Mouse (Mus musculus): ENCODE measurements around the gene Cpeb2. TPM values are rescaled to one million over a fixed set of nuclear protein-coding genes. Genes with fewer than 3 reads are reported as not detected.

Gene Cpeb2
- total and polyA plus RNA-seq, 3 experiments, result 0.25 to 1.0 (median 0.52) TPM

DNA sequence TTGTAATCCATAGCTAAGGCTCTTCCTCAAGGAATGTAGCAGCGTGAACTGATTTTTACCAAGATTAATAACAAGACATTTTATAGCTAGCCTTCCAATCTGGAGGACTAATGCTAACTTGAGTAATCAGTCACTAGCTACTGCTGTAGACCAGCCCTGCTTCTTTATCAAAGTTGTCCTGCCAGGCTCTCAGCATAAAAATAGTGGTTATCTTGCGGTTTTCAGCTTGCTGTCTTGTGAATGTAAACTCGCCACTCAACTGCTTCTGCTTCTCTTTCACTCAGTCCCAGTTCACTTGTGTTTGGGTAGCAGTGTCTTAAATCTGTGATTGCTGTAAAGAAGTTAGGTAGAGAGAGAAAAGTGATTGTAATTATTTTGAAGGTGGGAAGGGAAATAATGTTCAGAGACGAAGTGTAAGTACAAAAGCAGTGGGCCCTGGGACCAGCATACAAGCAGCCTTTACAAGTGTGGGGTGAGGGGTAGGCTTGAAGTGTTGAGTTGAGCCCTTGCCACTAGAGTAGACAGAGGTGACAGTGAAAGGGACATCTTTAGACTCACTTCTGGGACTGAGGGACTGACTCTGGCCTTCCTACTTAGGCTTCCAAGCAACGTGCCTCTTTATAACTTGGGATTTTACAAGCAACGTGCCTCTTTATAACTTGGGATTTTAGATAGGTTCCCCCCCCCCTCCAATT is 6.3 kb downstream of the Cpeb2 start:
- H3K4me2 ChIP-seq (ENCODE audit: insufficient read depth, low read depth, poor library complexity, severe bottlenecking), result no peak overlapping the region
- no peak overlapping the region for H3K27ac ChIP-seq (ENCODE audit: insufficient read depth, low read depth)
- no peaks in the 10 kb centered on the region for H3K27me3 ChIP-seq (replicated peaks)
- in situ Hi-C loops (cut with MboI; ENCODE audit: low pct_ligation_motif_present, low pct_unique_long_range_greater_than_20kb, low sequenced_read_pairs), result loop anchor here (25.0 kb wide), 1 partner anchor 123 kb away; no protein-coding TSS in a partner anchor
- TF ChIP-seq IRF4 (IDR thresholded peaks at IDR 0.05; ENCODE audit: low read depth, low read length) (no peak), NRF1 (IDR thresholded peaks at IDR 0.05; ENCODE audit: low read depth, low read length) (no peak), RCOR1 (conservative IDR thresholded peaks at IDR 0.05; ENCODE audit: low read depth, low read length) (no peak)
- H3K9me3 ChIP-seq (replicated peaks; ENCODE audit: low read length), result no peaks in the 10 kb centered on the region
- H3K36me3 ChIP-seq (replicated peaks in 1 of 2; ENCODE audit: control insufficient read depth in 1 of 2, insufficient read depth in 1 of 2, low read length in 1 of 2), result peaks cover 0 to 6% of the 10 kb centered on the region in 2 experiments
- H3K4me1 ChIP-seq (ENCODE audit: control insufficient read depth in 1 of 2, insufficient read depth in 2 of 2), result peaks cover 0 to 8% of the 10 kb centered on the region in 2 experiments; a peak in 2 of 4 replicates
- DNase-seq (ENCODE audit: extremely low read depth), result no peak
- no peaks in the 10 kb centered on the region for H3K79me2 ChIP-seq (replicated peaks; ENCODE audit: control insufficient read depth, extremely low read depth, insufficient read depth, poor library complexity, severe bottlenecking)
- H3K9ac ChIP-seq (ENCODE audit: insufficient read depth, low read depth), result no peak overlapping the region
- dilution Hi-C loops (cut with MboI; ENCODE audit: extremely low pct_ligation_motif_present, extremely low pct_unique_long_range_greater_than_20kb, low sequenced_read_pairs), result no loop called here
- no peak overlapping the region for H3K4me3 ChIP-seq (replicated peaks in 1 of 3; ENCODE audit: low read depth in 2 of 3, low read length in 2 of 3, poor library complexity in 1 of 3)

DNA sequence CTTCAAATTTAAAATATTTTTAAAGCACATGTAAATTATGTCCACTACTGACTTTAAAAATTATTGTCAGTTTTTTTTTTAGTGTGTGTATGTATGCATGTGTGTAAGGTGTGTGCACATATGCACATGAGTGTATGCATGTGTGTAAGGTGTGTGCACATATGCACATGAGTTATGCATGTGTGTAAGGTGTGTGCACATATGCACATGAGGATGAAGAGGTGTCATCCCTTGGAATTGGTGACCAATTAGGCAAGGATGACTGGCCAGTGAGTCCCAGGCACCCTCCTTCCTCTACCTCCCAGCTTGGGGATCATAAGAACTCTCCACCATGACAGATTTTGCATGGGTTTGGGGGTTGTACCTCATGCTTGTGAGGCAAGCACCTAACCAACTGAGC is 7.8 kb downstream of the Cpeb2 start:
- Histone ChIP-seq H3K9me3 (replicated peaks; ENCODE audit: low read length) (no peaks in the 10 kb centered on the region), H3K4me1 (ENCODE audit: control insufficient read depth in 1 of 2, insufficient read depth in 2 of 2) (peaks cover 0 to 4% of the 10 kb centered on the region in 2 experiments; a peak in 2 of 4 replicates), H3K27me3 (replicated peaks) (no peaks in the 10 kb centered on the region), H3K9ac (ENCODE audit: insufficient read depth, low read depth) (no peak overlapping the region), H3K79me2 (replicated peaks; ENCODE audit: control insufficient read depth, extremely low read depth, insufficient read depth, poor library complexity, severe bottlenecking) (no peaks in the 10 kb centered on the region), H3K4me3 (replicated peaks in 1 of 3; ENCODE audit: low read depth in 2 of 3, low read length in 2 of 3, poor library complexity in 1 of 3) (no peak overlapping the region), H3K36me3 (replicated peaks in 1 of 2; ENCODE audit: control insufficient read depth in 1 of 2, insufficient read depth in 1 of 2, low read length in 1 of 2) (peaks cover 0 to 12% of the 10 kb centered on the region in 2 experiments), H3K4me2 (ENCODE audit: insufficient read depth, low read depth, poor library complexity, severe bottlenecking) (no peak overlapping the region), H3K27ac (ENCODE audit: insufficient read depth, low read depth) (no peak overlapping the region)
- in situ Hi-C loops (cut with MboI; ENCODE audit: low pct_ligation_motif_present, low pct_unique_long_range_greater_than_20kb, low sequenced_read_pairs) (loop anchor here (25.0 kb wide), 1 partner anchor 122 kb away; no protein-coding TSS in a partner anchor), dilution Hi-C loops (cut with MboI; ENCODE audit: extremely low pct_ligation_motif_present, extremely low pct_unique_long_range_greater_than_20kb, low sequenced_read_pairs) (no loop called here)
- DNase-seq (ENCODE audit: extremely low read depth), result no peak
- TF ChIP-seq USF2 (conservative IDR thresholded peaks at IDR 0.05; ENCODE audit: low read depth, low read length), result no peak
- no peak for TF ChIP-seq NRF1 (IDR thresholded peaks at IDR 0.05; ENCODE audit: low read depth, low read length)
- TF ChIP-seq RAD21 (IDR thresholded peaks at IDR 0.05; ENCODE audit: low read depth, low read length), result no peak
- no peak for TF ChIP-seq MAZ (IDR thresholded peaks at IDR 0.05; ENCODE audit: low read depth, low read length)
- TF ChIP-seq MEF2A (IDR thresholded peaks at IDR 0.05; ENCODE audit: borderline replicate concordance, low read depth, low read length), result no peak
- TF ChIP-seq HCFC1 (IDR thresholded peaks at IDR 0.05; ENCODE audit: low read depth, low read length), result no peak
- TF ChIP-seq USF1 (IDR thresholded peaks at IDR 0.05; ENCODE audit: low read depth, low read length), result no peak
- no peak for TF ChIP-seq MYC (IDR thresholded peaks at IDR 0.05; ENCODE audit: low read depth, low read length)

DNA sequence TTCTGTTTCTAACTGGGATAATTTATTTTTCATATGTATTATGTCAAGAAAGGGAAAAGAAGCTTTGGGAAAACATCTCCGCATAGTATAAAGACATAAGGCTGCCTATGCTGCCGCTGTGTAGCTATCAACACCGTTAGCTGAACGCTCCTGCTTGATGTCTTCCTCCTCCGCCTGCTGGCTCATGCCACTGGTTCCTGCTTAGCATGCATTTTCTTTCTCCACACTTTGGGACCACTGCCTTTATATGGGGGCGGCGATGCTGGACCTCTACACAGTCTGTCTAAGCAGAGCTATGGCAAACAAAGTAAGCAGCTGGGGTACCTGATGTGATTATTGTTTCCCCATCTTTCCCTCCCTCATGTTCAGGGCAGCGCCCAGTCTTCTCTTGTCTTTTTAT is 13.3 kb downstream of the Cpeb2 start:
- no peak for DNase-seq (ENCODE audit: extremely low read depth)
- TF ChIP-seq KAT2A (IDR thresholded peaks at IDR 0.05; ENCODE audit: insufficient replicate concordance, low read length) (no peak), CHD1 (IDR thresholded peaks at IDR 0.05; ENCODE audit: low read depth, low read length) (no peak), MXI1 (IDR thresholded peaks at IDR 0.05; ENCODE audit: low read depth, low read length) (no peak), POLR2A (IDR thresholded peaks at IDR 0.05; ENCODE audit: low read depth, low read length) (no peak), PAX5 (IDR thresholded peaks at IDR 0.05; ENCODE audit: low read length) (no peak), NELFE (IDR thresholded peaks at IDR 0.05; ENCODE audit: low read depth, low read length) (no peak), MAX (IDR thresholded peaks at IDR 0.05; ENCODE audit: low read length) (no peak), ELF1 (IDR thresholded peaks at IDR 0.05; ENCODE audit: low read depth, low read length) (no peak), MEF2A (IDR thresholded peaks at IDR 0.05; ENCODE audit: borderline replicate concordance, low read depth, low read length) (no peak), CHD2 (IDR thresholded peaks at IDR 0.05; ENCODE audit: low read length) (no peak), E2F4 (IDR thresholded peaks at IDR 0.05; ENCODE audit: insufficient replicate concordance, low read depth, low read length) (no peak), EP300 (IDR thresholded peaks at IDR 0.05; ENCODE audit: low read length) (no peak)

More for the DNA sequence above, 13.3 kb downstream of the Cpeb2 start:
- Histone ChIP-seq H3K9ac (ENCODE audit: insufficient read depth, low read depth) (no peak overlapping the region), H3K4me2 (ENCODE audit: insufficient read depth, low read depth, poor library complexity, severe bottlenecking) (no peak overlapping the region), H3K36me3 (replicated peaks in 1 of 2; ENCODE audit: control insufficient read depth in 1 of 2, insufficient read depth in 1 of 2, low read length in 1 of 2) (peaks cover 0 to 11% of the 10 kb centered on the region in 2 experiments), H3K27ac (ENCODE audit: insufficient read depth, low read depth) (no peak overlapping the region), H3K4me3 (replicated peaks in 1 of 3; ENCODE audit: low read depth in 2 of 3, low read length in 2 of 3, poor library complexity in 1 of 3) (no peak overlapping the region), H3K27me3 (replicated peaks) (no peaks in the 10 kb centered on the region), H3K9me3 (replicated peaks; ENCODE audit: low read length) (no peaks in the 10 kb centered on the region), H3K4me1 (ENCODE audit: control insufficient read depth in 1 of 2, insufficient read depth in 2 of 2) (no peaks in the 10 kb centered on the region), H3K79me2 (replicated peaks; ENCODE audit: control insufficient read depth, extremely low read depth, insufficient read depth, poor library complexity, severe bottlenecking) (no peaks in the 10 kb centered on the region)
- in situ Hi-C loops (cut with MboI; ENCODE audit: low pct_ligation_motif_present, low pct_unique_long_range_greater_than_20kb, low sequenced_read_pairs), result loop anchor here (25.0 kb wide), 1 partner anchor 116 kb away; no protein-coding TSS in a partner anchor
- dilution Hi-C loops (cut with MboI; ENCODE audit: extremely low pct_ligation_motif_present, extremely low pct_unique_long_range_greater_than_20kb, low sequenced_read_pairs), result no loop called here
